Mouse (Mus musculus): ENCODE data around the gene Gpkow. TPM values are rescaled to one million over a fixed set of nuclear protein-coding genes. Genes with fewer than 3 reads are reported as not detected.

Gene Gpkow
- polyA plus RNA-seq, 1 experiment from 2014 or later = 49.1 TPM

Other genes with a start within 250 kb of the Gpkow start
- 0.05 TPM in 1 of 2 replicates, not detected in the other for gene Foxp3, start 123.5 kb upstream of the Gpkow start, polyA plus RNA-seq (2015; fragmentation: Nextera tagmentation; extraction: Ambion mirVana)
- gene Ppp1r3f, start 122.8 kb upstream of the Gpkow start, polyA plus RNA-seq (2015; fragmentation: Nextera tagmentation; extraction: Ambion mirVana) = 1.9 and 2.2 TPM in 2 replicates
- gene Ccdc22, start 91.6 kb upstream of the Gpkow start, polyA plus RNA-seq (2015; fragmentation: Nextera tagmentation; extraction: Ambion mirVana) = 31.9 and 32.1 TPM in 2 replicates
- gene Cacna1f, start 90.0 kb upstream of the Gpkow start, polyA plus RNA-seq (2015; fragmentation: Nextera tagmentation; extraction: Ambion mirVana) = not detected in 2 replicates
- gene Syp, start 58.7 kb upstream of the Gpkow start, polyA plus RNA-seq (2015; fragmentation: Nextera tagmentation; extraction: Ambion mirVana) = 1.9 and 3.4 TPM in 2 replicates
- gene Prickle3, start 39.9 kb upstream of the Gpkow start, polyA plus RNA-seq (2015; fragmentation: Nextera tagmentation; extraction: Ambion mirVana) = 8.5 and 8.8 TPM in 2 replicates
- 186 and 191 TPM in 2 replicates for gene Plp2, start 25.7 kb upstream of the Gpkow start, polyA plus RNA-seq (2015; fragmentation: Nextera tagmentation; extraction: Ambion mirVana)
- 0.53 and 0.62 TPM in 2 replicates for gene Magix, start 15.9 kb upstream of the Gpkow start, polyA plus RNA-seq (2015; fragmentation: Nextera tagmentation; extraction: Ambion mirVana)
- gene Wdr45, start 17.2 kb downstream of the Gpkow start, polyA plus RNA-seq (2015; fragmentation: Nextera tagmentation; extraction: Ambion mirVana) = 69.6 and 79.5 TPM in 2 replicates
- gene Gm45208, start 25.1 kb downstream of the Gpkow start, polyA plus RNA-seq (2015; fragmentation: Nextera tagmentation; extraction: Ambion mirVana) = not detected in 2 replicates
- 58.9 and 60.6 TPM in 2 replicates for gene Praf2, start 31.3 kb downstream of the Gpkow start, polyA plus RNA-seq (2015; fragmentation: Nextera tagmentation; extraction: Ambion mirVana)
- gene Ccdc120, start 53.8 kb downstream of the Gpkow start, polyA plus RNA-seq (2015; fragmentation: Nextera tagmentation; extraction: Ambion mirVana) = 23.5 and 23.6 TPM in 2 replicates
- gene Tfe3, start 65.4 kb downstream of the Gpkow start, polyA plus RNA-seq (2015; fragmentation: Nextera tagmentation; extraction: Ambion mirVana) = 29.2 and 30.5 TPM in 2 replicates
- 39.7 and 41.7 TPM in 2 replicates for gene Gripap1, start 92.6 kb downstream of the Gpkow start, polyA plus RNA-seq (2015; fragmentation: Nextera tagmentation; extraction: Ambion mirVana)
- 1.4 and 1.6 TPM in 2 replicates for gene Kcnd1, start 125.2 kb downstream of the Gpkow start, polyA plus RNA-seq (2015; fragmentation: Nextera tagmentation; extraction: Ambion mirVana)
- 42.2 and 46.6 TPM in 2 replicates for gene Otud5, start 144.2 kb downstream of the Gpkow start, polyA plus RNA-seq (2015; fragmentation: Nextera tagmentation; extraction: Ambion mirVana)
- gene Pim2, start 181.1 kb downstream of the Gpkow start, polyA plus RNA-seq (2015; fragmentation: Nextera tagmentation; extraction: Ambion mirVana) = 8.6 and 10.3 TPM in 2 replicates
- gene Slc35a2, start 186.9 kb downstream of the Gpkow start, polyA plus RNA-seq (2015; fragmentation: Nextera tagmentation; extraction: Ambion mirVana) = 37.6 and 38.6 TPM in 2 replicates
- 114 and 115 TPM in 2 replicates for gene Pqbp1, start 202.1 kb downstream of the Gpkow start, polyA plus RNA-seq (2015; fragmentation: Nextera tagmentation; extraction: Ambion mirVana)
- 155 TPM in 2 replicates for gene Timm17b, start 202.2 kb downstream of the Gpkow start, polyA plus RNA-seq (2015; fragmentation: Nextera tagmentation; extraction: Ambion mirVana)
- gene Gm10491, start 210.7 kb downstream of the Gpkow start, polyA plus RNA-seq (2015; fragmentation: Nextera tagmentation; extraction: Ambion mirVana) = not detected in 2 replicates
- gene Gm10490, start 212.4 kb downstream of the Gpkow start, polyA plus RNA-seq (2015; fragmentation: Nextera tagmentation; extraction: Ambion mirVana) = not detected in 2 replicates
- 0.86 and 1.9 TPM in 2 replicates for gene Pcsk1n, start 222.7 kb downstream of the Gpkow start, polyA plus RNA-seq (2015; fragmentation: Nextera tagmentation; extraction: Ambion mirVana)
- not detected in 2 replicates for gene Eras, start 231.5 kb downstream of the Gpkow start, polyA plus RNA-seq (2015; fragmentation: Nextera tagmentation; extraction: Ambion mirVana)